Mouse (Mus musculus): Measurements from ENCODE around the gene Trpm2. TPM values are rescaled to one million over a fixed set of nuclear protein-coding genes. Genes with fewer than 3 reads are reported as not detected.
"Not testable (repeated sequence)": the region's sequence is repeated elsewhere in the genome, so short reads cannot be mapped to it uniquely, and the experiment has no call there.

The Trpm2 gene
- polyA plus RNA-seq, 1 experiment from 2014 or later: 1.5 TPM

GRCm38 (mm10) chr10:77971709-77972553 is 1.6 kb upstream of the Trpm2 start:
- 0 out of 2 replicates have a peak, but pooled peaks cover 3% of the 10 kb centered on the region for H3K4me1 ChIP-seq (ENCODE audit: control insufficient read depth, insufficient read depth, low read length)
- WGBS: 63% methylated on average over 17 of the region's 17 CpGs
- no peak overlapping the region for H3K4me2 ChIP-seq
- H3K9me3 ChIP-seq (ENCODE audit: control insufficient read depth, low read length): no peaks in the 10 kb centered on the region
- ATAC-seq (ENCODE audit: low FRiP score): no peak
- no peak overlapping the region for H3K9ac ChIP-seq (ENCODE audit: low read length)
- H3K27ac ChIP-seq (ENCODE audit: low read depth, low read length): no peak overlapping the region
- no peaks in the 10 kb centered on the region for H3K36me3 ChIP-seq (ENCODE audit: control insufficient read depth, insufficient read depth, low read length)
- DNase-seq (ENCODE audit: low spot score, missing footprints): peak; percentile 93
- H3K27me3 ChIP-seq (ENCODE audit: control insufficient read depth, insufficient read depth, low read length): peaks cover 15% of the 10 kb centered on the region
- no peak overlapping the region for H3K4me3 ChIP-seq (ENCODE audit: low read depth, low read length)

- DNase-seq (ENCODE audit: low spot score, missing footprints) (no peak), ATAC-seq (ENCODE audit: low FRiP score) (no peak)
- Histone ChIP-seq H3K9ac (ENCODE audit: low read length) (no peak overlapping the region), H3K4me1 (ENCODE audit: control insufficient read depth, insufficient read depth, low read length) (0 out of 2 replicates have a peak, but pooled peaks cover 3% of the 10 kb centered on the region), H3K36me3 (ENCODE audit: control insufficient read depth, insufficient read depth, low read length) (no peaks in the 10 kb centered on the region), H3K4me2 (no peak overlapping the region), H3K27me3 (ENCODE audit: control insufficient read depth, insufficient read depth, low read length) (peaks cover 15% of the 10 kb centered on the region), H3K27ac (ENCODE audit: low read depth, low read length) (no peak overlapping the region), H3K4me3 (ENCODE audit: low read depth, low read length) (no peak overlapping the region), H3K9me3 (ENCODE audit: control insufficient read depth, low read length) (no peaks in the 10 kb centered on the region)
- WGBS: 91% methylated on average over 10 of the region's 10 CpGs
Observed at GRCm38 (mm10) chr10:77971191-77971590, 828 bp upstream of the Trpm2 start.

- H3K4me2 ChIP-seq: peak overlapping the region; percentile 47
Observed at GRCm38 (mm10) chr10:77969973-77970325, 414 bp downstream of the Trpm2 start.

DNA sequence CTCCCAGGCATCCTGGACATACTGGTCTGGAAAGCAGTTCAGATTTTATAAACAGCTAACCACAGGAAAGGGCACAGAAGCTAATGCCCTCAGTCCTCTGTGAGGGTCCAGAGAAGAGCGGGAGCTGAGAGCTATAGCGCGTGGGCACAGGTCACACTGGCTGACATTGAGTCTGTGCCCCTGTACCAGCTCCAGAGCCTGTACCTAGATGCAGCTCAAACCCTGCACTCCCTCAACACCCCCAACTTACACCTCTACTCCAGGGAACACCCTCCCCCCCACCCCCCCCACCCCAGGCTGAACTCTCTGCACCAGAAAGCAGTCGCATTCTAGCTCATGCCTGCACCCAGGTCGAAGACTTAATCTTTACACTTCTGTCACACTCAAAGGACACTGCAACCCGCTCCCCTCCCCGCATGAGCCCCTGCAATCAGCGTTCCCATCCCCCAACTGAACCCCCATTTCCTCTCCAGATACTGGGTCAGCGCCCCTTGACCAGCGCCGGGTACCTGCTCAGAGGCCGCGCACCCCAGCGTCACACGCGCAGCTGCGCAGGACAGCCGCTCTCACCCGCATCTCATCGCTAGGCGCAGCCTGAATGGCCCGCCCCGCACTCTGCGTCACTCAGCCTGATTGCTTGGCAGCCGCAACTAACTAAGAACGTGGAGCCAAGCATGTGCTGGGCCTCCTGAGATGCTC is 940 bp downstream of the Trpm2 start:
- WGBS: 7% methylated on average over 26 of the region's 26 CpGs
- DNase-seq (ENCODE audit: low spot score, missing footprints): peak; percentile 90
- Histone ChIP-seq H3K9me3 (ENCODE audit: control insufficient read depth, low read length) (no peaks in the 10 kb centered on the region), H3K27ac (ENCODE audit: low read depth, low read length) (no peak overlapping the region), H3K9ac (ENCODE audit: low read length) (peak overlapping the region; percentile 29), H3K4me2 (peak overlapping the region; percentile 47), H3K4me1 (ENCODE audit: control insufficient read depth, insufficient read depth, low read length) (0 out of 2 replicates have a peak, but pooled peaks cover 3% of the 10 kb centered on the region), H3K27me3 (ENCODE audit: control insufficient read depth, insufficient read depth, low read length) (peaks cover 15% of the 10 kb centered on the region), H3K4me3 (ENCODE audit: low read depth, low read length) (peak overlapping the region; percentile 17), H3K36me3 (ENCODE audit: control insufficient read depth, insufficient read depth, low read length) (no peaks in the 10 kb centered on the region)
- ATAC-seq (ENCODE audit: low FRiP score): peak; percentile 76; the same call in 1 of the 2 replicates

More at GRCm38 (mm10) chr10:77969973-77970325, 414 bp downstream of the Trpm2 start:
- Histone ChIP-seq H3K4me1 (ENCODE audit: control insufficient read depth, insufficient read depth, low read length) (0 out of 2 replicates have a peak, but pooled peaks cover 3% of the 10 kb centered on the region), H3K36me3 (ENCODE audit: control insufficient read depth, insufficient read depth, low read length) (no peaks in the 10 kb centered on the region), H3K9ac (ENCODE audit: low read length) (peak overlapping the region; percentile 29), H3K27ac (ENCODE audit: low read depth, low read length) (no peak overlapping the region), H3K27me3 (ENCODE audit: control insufficient read depth, insufficient read depth, low read length) (peaks cover 15% of the 10 kb centered on the region), H3K4me3 (ENCODE audit: low read depth, low read length) (peak overlapping the region; percentile 17), H3K9me3 (ENCODE audit: control insufficient read depth, low read length) (no peaks in the 10 kb centered on the region)
- 17% methylated on average over 8 of the region's 8 CpGs for WGBS
- DNase-seq (ENCODE audit: low spot score, missing footprints) (peak; percentile 87), ATAC-seq (ENCODE audit: low FRiP score) (no peak)

GRCm38 (mm10) chr10:77963971-77964370 is 6.4 kb downstream of the Trpm2 start:
- WGBS: 79% methylated on average over 6 of the region's 6 CpGs

GRCm38 (mm10) chr10:77962725-77963124 is 7.6 kb downstream of the Trpm2 start:
- Histone ChIP-seq H3K4me1 (ENCODE audit: control insufficient read depth, insufficient read depth, low read length) (no peaks in the 10 kb centered on the region), H3K4me2 (no peak overlapping the region), H3K9me3 (ENCODE audit: control insufficient read depth, low read length) (no peaks in the 10 kb centered on the region), H3K36me3 (ENCODE audit: control insufficient read depth, insufficient read depth, low read length) (no peaks in the 10 kb centered on the region), H3K4me3 (ENCODE audit: low read depth, low read length) (no peak overlapping the region), H3K27me3 (ENCODE audit: control insufficient read depth, insufficient read depth, low read length) (no peaks in the 10 kb centered on the region), H3K9ac (ENCODE audit: low read length) (no peak overlapping the region), H3K27ac (ENCODE audit: low read depth, low read length) (no peak overlapping the region)
- ATAC-seq (ENCODE audit: low FRiP score): no peak
- WGBS: 87% methylated on average over 2 of the region's 2 CpGs
- no peak for DNase-seq (ENCODE audit: low spot score, missing footprints)

More at GRCm38 (mm10) chr10:77963971-77964370, 6.4 kb downstream of the Trpm2 start:
- Histone ChIP-seq H3K27ac (ENCODE audit: low read depth, low read length) (no peak overlapping the region), H3K27me3 (ENCODE audit: control insufficient read depth, insufficient read depth, low read length) (peaks cover 3% of the 10 kb centered on the region), H3K9ac (ENCODE audit: low read length) (no peak overlapping the region), H3K4me3 (ENCODE audit: low read depth, low read length) (no peak overlapping the region), H3K4me2 (no peak overlapping the region), H3K9me3 (ENCODE audit: control insufficient read depth, low read length) (no peaks in the 10 kb centered on the region), H3K4me1 (ENCODE audit: control insufficient read depth, insufficient read depth, low read length) (no peaks in the 10 kb centered on the region), H3K36me3 (ENCODE audit: control insufficient read depth, insufficient read depth, low read length) (no peaks in the 10 kb centered on the region)
- DNase-seq (ENCODE audit: low spot score, missing footprints) (no peak), ATAC-seq (ENCODE audit: low FRiP score) (no peak)

- H3K9me3 ChIP-seq (ENCODE audit: control insufficient read depth, low read length); H3K4me1 ChIP-seq (ENCODE audit: control insufficient read depth, insufficient read depth, low read length); H3K4me2 ChIP-seq; DNase-seq (ENCODE audit: low spot score, missing footprints); H3K4me3 ChIP-seq (ENCODE audit: low read depth, low read length); ATAC-seq (ENCODE audit: low FRiP score); H3K27me3 ChIP-seq (ENCODE audit: control insufficient read depth, insufficient read depth, low read length); H3K27ac ChIP-seq (ENCODE audit: low read depth, low read length); H3K9ac ChIP-seq (ENCODE audit: low read length); H3K36me3 ChIP-seq (ENCODE audit: control insufficient read depth, insufficient read depth, low read length): not testable (repeated sequence)
- 91% methylated on average over 8 of the region's 12 CpGs for WGBS
Observed at GRCm38 (mm10) chr10:77950468-77950867, 19.9 kb downstream of the Trpm2 start.

DNA sequence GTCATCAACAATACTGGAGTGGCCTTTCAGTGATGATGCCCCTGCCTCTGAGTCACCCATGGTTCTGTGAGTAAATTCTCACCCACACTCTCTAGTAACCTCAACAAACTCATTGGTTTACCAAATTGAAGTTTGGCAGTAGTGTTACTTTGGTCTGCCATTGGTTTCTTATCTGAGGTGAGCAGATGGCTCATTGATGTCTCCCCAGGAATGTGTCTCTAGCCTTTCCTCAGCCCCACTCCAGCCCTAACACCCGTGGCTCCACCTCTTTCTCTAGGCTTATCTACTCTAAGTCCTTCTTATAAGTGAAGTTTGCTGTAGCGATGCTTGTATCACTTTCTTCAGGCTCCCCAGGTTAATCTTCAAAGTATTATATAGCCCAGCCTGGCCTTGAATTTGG is 30.7 kb downstream of the Trpm2 start:
- no peak overlapping the region for H3K27ac ChIP-seq (ENCODE audit: low read depth, low read length)
- no peak overlapping the region for H3K9ac ChIP-seq (ENCODE audit: low read length)
- ATAC-seq (ENCODE audit: low FRiP score) (no peak), DNase-seq (ENCODE audit: low spot score, missing footprints) (no peak)
- H3K36me3 ChIP-seq (ENCODE audit: control insufficient read depth, insufficient read depth, low read length): no peaks in the 10 kb centered on the region
- 71% methylated on average over 2 of the region's 2 CpGs for WGBS
- H3K4me3 ChIP-seq (ENCODE audit: low read depth, low read length): no peak overlapping the region
- no peak overlapping the region for H3K4me2 ChIP-seq
- no peaks in the 10 kb centered on the region for H3K9me3 ChIP-seq (ENCODE audit: control insufficient read depth, low read length)
- no peaks in the 10 kb centered on the region for H3K27me3 ChIP-seq (ENCODE audit: control insufficient read depth, insufficient read depth, low read length)
- no peaks in the 10 kb centered on the region for H3K4me1 ChIP-seq (ENCODE audit: control insufficient read depth, insufficient read depth, low read length)

- Histone ChIP-seq H3K36me3 (ENCODE audit: control insufficient read depth, insufficient read depth, low read length) (no peaks in the 10 kb centered on the region), H3K4me1 (ENCODE audit: control insufficient read depth, insufficient read depth, low read length) (no peaks in the 10 kb centered on the region), H3K4me3 (ENCODE audit: low read depth, low read length) (no peak overlapping the region), H3K27ac (ENCODE audit: low read depth, low read length) (no peak overlapping the region), H3K4me2 (no peak overlapping the region), H3K9me3 (ENCODE audit: control insufficient read depth, low read length) (no peaks in the 10 kb centered on the region), H3K9ac (ENCODE audit: low read length) (no peak overlapping the region), H3K27me3 (ENCODE audit: control insufficient read depth, insufficient read depth, low read length) (no peaks in the 10 kb centered on the region)
- WGBS: 92% methylated on average over 10 of the region's 10 CpGs
- DNase-seq (ENCODE audit: low spot score, missing footprints) (no peak), ATAC-seq (ENCODE audit: low FRiP score) (no peak)
Observed at GRCm38 (mm10) chr10:77927375-77927774, 43.0 kb downstream of the Trpm2 start.
